Mouse (Mus musculus) intestine, embryonic 16.5 days (tissue): Measurements from ENCODE around the gene Gm14139. TPM values are rescaled to one million over a fixed set of nuclear protein-coding genes. Genes with fewer than 3 reads are reported as not detected.
"Not testable (repeated sequence)": the region's sequence is repeated elsewhere in the genome, so short reads cannot be mapped to it uniquely, and the experiment has no call there.

Source experiments
- ATAC-seq: fragments of 200-750 bp; cut with Nextera tagmentation; 2 replicates; pipeline ENCODE4 v1.8.0; 2017; ENCODE audit warnings: moderate TSS enrichment, moderate library complexity
- H3K27ac ChIP-seq: fragments of 300-500 bp; sonication (generic); 2 replicates; pipeline ENCODE4 v1.5.1; 2014; ENCODE audit warnings: mild to moderate bottlenecking, low read length
- H3K27me3 ChIP-seq: fragments of 300-500 bp; sonication (generic); replicated peaks from 2 replicates; pipeline ENCODE4 v1.6.1; 2014; ENCODE audit warnings: low read length, control low read depth, mixed read lengths; ENCODE audit not compliant: control insufficient read depth, insufficient read depth
- H3K36me3 ChIP-seq: fragments of 300-500 bp; sonication (generic); 2 replicates; pipeline ENCODE4 v1.6.1; 2014; ENCODE audit warnings: low read length, control low read depth; ENCODE audit not compliant: control insufficient read depth, insufficient read depth
- H3K4me1 ChIP-seq: fragments of 300-500 bp; sonication (generic); 2 replicates; pipeline ENCODE4 v1.6.1; 2014; ENCODE audit warnings: low read length, control low read depth, mixed read lengths; ENCODE audit not compliant: control insufficient read depth, insufficient read depth
- H3K4me2 ChIP-seq: fragments of 300-500 bp; sonication (generic); 2 replicates; pipeline ENCODE4 v1.6.1; 2014; ENCODE audit warnings: low read depth, low read length, control low read depth
- H3K4me3 ChIP-seq: fragments of 300-500 bp; sonication (generic); 2 replicates; pipeline ENCODE4 v1.5.1; 2014; ENCODE audit warnings: mild to moderate bottlenecking, low read length
- H3K9ac ChIP-seq: fragments of 300-500 bp; sonication (generic); 2 replicates; pipeline ENCODE4 v1.6.1; 2014; ENCODE audit warnings: low read depth, low read length
- H3K9me3 ChIP-seq: fragments of 300-500 bp; sonication (generic); 2 replicates; pipeline ENCODE4 v1.6.1; 2016; ENCODE audit warnings: low read length, control low read depth; ENCODE audit not compliant: control insufficient read depth
- WGBS: fragments of 180-500 bp; shearing (Covaris S2); extraction: QIAGEN DNeasy Blood & Tissue Kit; methylation state at CpG from one replicate; pipeline ENCODE4 v1.1.7; 2014; 5-methylcytosine and 5-hydroxymethylcytosine counted together
- polyA plus RNA-seq: library from polyadenylated mRNA; unstranded; fragments of >200 nt; fragmentation: Nextera tagmentation; extraction: Ambion mirVana; gene quantifications from 2 replicates; pipeline ENCODE4 v1.2.1, GENCODE M21; 2015

The Gm14139 gene
- not detected in 2 replicates for polyA plus RNA-seq

DNA sequence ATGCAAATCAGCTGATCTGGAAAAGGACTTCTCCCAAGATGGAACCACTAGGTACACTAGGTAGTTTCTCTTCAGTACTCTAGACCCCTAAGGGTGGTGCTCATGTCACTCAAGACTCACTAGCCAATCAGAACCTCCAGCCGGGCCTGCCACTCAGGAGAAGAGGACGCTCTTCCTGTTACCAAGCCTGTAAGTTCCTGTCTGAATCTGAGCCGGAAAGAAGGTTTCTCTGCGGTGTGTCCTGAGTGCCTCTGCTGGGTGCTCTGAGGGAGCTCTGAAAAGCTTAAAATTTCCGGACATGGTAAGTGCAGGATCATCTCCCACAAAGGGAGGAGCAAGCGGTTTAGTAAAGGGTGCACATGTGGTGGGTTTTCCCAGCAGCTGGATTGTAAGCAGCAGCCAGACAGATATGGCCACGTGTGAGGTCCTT is at the start of gene Gm14139:
Gene Gm14139 (plus strand): TSS at position 186 of the 430 bp plus-strand sequence.
- H3K27me3 ChIP-seq, H3K27ac ChIP-seq, H3K4me2 ChIP-seq, H3K4me3 ChIP-seq, ATAC-seq, H3K9me3 ChIP-seq, H3K4me1 ChIP-seq, H3K36me3 ChIP-seq, H3K9ac ChIP-seq: not testable (repeated sequence)
- WGBS: 81% methylated on average over 7 of the region's 7 CpGs

DNA sequence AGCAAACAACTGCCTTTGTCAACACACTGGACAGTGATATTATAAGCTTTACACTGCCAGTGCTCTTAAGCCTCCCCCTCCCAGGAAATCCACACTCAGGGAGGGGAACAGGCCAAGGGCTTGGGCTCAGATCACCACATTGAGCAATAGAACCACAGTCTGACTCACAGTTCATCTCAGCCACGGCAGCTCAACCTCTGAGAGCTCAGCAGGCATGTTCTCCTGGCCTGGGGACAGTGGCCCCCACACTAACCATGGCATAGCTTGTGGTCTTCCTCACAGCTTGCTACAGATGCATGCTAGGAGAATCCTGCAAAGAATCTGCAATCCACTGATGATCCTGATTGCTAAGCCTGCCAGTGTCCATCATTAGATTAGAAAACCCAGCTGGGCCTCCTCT is 49.6 kb upstream of the Gm14139 start:
- WGBS: 67% methylated on average over 1 of the region's 1 CpGs
- ATAC-seq, H3K27me3 ChIP-seq, H3K27ac ChIP-seq, H3K4me1 ChIP-seq, H3K4me3 ChIP-seq, H3K4me2 ChIP-seq, H3K36me3 ChIP-seq, H3K9ac ChIP-seq, H3K9me3 ChIP-seq: not testable (repeated sequence)

DNA sequence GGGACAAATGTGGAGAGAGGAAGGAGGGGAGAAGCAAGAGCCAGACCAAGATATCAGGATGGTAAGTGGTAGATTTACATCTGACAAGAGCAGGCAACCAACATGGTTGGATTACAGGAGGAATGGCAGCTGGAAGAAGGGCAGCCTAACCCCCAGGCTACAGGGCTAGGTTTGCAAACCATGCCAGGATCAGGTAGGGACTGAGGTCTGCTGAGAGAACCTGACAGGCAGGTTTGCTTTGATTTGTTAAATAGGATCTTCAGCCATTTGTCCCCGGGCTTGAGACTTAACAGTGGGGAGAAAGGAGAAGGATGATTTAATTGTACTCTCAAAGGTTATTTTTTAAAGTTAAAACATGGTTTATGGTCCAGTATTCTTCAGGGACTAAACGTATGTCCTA is 48.8 kb upstream of the Gm14139 start:
- Histone ChIP-seq H3K4me3 (no peak overlapping the region), H3K27me3 (no peaks in the 10 kb centered on the region), H3K36me3 (peaks cover 2% of the 10 kb centered on the region; the same call in 1 of the 2 replicates), H3K4me2 (no peak overlapping the region), H3K9ac (no peak overlapping the region), H3K27ac (no peak overlapping the region), H3K9me3 (no peaks in the 10 kb centered on the region), H3K4me1 (peaks cover 7% of the 10 kb centered on the region)
- WGBS: 71% methylated on average over 2 of the region's 2 CpGs
- no peak for ATAC-seq

DNA sequence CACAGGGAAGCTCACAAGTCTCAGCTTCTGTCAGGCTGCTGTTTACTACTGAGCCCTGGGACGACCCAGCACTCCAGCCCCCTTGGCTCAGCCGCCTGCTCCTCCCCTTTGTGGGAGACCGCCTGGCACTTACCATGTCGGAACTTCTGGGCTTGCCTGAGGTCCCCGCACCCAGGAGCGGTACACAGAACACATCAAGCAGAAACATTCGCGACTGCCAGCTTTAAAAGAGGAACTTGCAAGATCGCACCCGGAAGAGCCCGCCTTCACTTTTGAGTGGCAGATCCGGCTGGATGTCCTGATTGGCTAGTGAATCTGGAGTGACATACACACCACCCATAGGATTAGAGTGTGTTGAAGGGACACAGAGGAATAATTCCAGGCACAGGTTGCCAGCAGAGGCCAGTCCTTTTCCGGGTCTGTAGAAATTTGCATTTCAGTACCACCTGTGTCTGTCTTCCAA is 45.1 kb upstream of the Gm14139 start, which contains the start of gene Zfp120:
Gene Zfp120 (minus strand): TSS at position 274 of the 463 bp plus-strand sequence.
- Histone ChIP-seq H3K4me3 (peak within 1 kb of the TSS; percentile 66), H3K4me2 (peak within 1 kb of the TSS; percentile 67), H3K36me3 (0 out of 2 replicates have a peak, but pooled peaks cover 2% of the 10 kb centered on the region), H3K9ac (peak within 1 kb of the TSS; percentile 73), H3K27me3 (no peaks in the 10 kb centered on the region), H3K4me1 (peaks cover 7% of the 10 kb centered on the region), H3K9me3 (no peaks in the 10 kb centered on the region), H3K27ac (peak within 1 kb of the TSS; percentile 50; the same call in 1 of the 2 replicates)
- WGBS: under 1% methylated on average over 13 of the region's 13 CpGs
- peak; percentile 100 for ATAC-seq

DNA sequence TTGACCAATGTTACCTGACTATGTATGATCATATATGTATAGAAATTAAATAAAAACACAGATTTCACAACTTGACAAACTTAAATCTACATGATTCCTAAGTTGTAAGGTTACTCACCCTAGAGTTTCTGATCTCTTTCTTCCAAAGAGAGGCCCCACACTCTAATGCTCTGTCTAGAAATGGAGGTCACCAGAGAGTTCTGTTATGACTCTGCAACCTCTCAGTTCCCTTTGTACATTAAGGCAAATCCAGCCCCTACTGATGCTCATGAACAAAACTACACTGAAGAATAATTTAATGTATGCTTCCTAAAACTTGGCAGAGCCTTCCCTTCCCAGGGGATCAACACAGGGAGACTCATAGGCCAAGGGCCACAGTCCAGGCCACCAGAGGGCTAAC is 14.9 kb upstream of the Gm14139 start:
- Histone ChIP-seq H3K27ac (no peak overlapping the region), H3K4me3 (no peak overlapping the region), H3K9me3 (no peaks in the 10 kb centered on the region), H3K4me1 (no peaks in the 10 kb centered on the region), H3K27me3 (no peaks in the 10 kb centered on the region), H3K4me2 (no peak overlapping the region), H3K36me3 (no peaks in the 10 kb centered on the region), H3K9ac (no peak overlapping the region)
- ATAC-seq: no peak

DNA sequence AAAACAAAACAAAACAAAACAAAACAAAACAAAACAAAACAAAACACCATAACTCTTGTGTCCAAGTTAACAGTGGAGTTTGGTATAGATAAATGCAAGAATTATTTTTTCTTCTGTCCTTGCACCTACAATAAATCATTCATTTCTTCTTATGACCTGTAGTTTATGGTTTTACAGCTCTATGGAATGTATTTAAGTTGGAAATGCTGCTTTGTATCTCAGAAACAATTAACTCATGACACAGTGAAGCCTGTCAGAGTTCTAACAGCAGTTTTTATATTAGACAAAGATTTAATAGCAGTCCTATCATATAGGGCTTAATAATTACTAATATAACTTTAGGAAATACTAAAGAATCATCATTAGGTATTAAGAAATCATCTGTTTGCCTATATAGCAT is 7.7 kb upstream of the Gm14139 start:
- H3K9me3 ChIP-seq: no peaks in the 10 kb centered on the region
- H3K4me3 ChIP-seq: no peak overlapping the region
- no peak overlapping the region for H3K27ac ChIP-seq
- no peaks in the 10 kb centered on the region for H3K36me3 ChIP-seq
- H3K27me3 ChIP-seq: no peaks in the 10 kb centered on the region
- H3K4me1 ChIP-seq: no peaks in the 10 kb centered on the region
- H3K9ac ChIP-seq: no peak overlapping the region
- ATAC-seq: peak; percentile 91
- H3K4me2 ChIP-seq: no peak overlapping the region

DNA sequence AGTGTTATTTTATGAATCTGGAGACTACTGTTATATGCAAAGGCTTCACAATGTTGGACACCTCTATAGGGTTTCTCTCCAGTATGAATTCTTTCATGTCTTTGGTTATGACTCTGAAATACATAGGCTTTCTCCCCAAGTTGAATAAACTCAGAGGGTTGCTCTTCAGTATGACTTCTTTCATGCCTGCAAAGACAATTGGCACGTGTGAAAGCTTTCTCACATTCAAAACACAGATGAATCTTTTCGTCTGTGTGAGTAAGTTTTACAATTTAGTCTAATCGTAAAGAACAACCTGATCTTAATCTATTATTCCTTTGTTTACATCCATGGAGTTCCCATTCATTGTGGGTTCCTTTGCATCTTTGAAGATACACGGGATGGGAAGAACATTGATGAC is 2.0 kb upstream of the Gm14139 start, which contains the start of gene Gm10770:
Gene Gm10770 (minus strand): TSS at position 101 of the 400 bp plus-strand sequence.
- H3K36me3 ChIP-seq, H3K4me1 ChIP-seq, H3K27ac ChIP-seq, ATAC-seq, H3K4me2 ChIP-seq, H3K27me3 ChIP-seq, H3K9ac ChIP-seq, H3K9me3 ChIP-seq, H3K4me3 ChIP-seq: not testable (repeated sequence)
- WGBS: 69% methylated on average over 4 of the region's 4 CpGs

DNA sequence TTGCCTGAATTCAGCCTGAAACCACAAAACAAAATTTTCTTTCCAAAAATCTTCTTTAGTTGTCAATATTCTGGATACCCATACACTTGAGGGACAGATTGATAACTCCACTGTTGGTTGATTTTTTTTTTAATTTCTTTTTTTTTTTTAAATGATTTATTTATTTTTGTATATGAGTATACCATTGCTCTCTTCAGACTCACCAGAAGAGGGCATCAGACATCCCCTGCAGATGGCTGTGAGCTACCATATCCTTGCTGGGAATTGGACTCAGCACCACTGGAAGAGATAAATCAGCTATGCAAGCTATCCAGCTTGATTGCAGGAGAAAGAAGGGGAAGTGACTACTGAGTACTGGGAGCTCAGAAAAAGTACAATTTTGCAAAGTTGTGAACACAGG is 509 bp upstream of the Gm14139 start:
- not testable (repeated sequence) for H3K4me1 ChIP-seq, H3K9ac ChIP-seq, H3K4me3 ChIP-seq, H3K36me3 ChIP-seq, H3K27me3 ChIP-seq, H3K27ac ChIP-seq, H3K9me3 ChIP-seq, H3K4me2 ChIP-seq, ATAC-seq

DNA sequence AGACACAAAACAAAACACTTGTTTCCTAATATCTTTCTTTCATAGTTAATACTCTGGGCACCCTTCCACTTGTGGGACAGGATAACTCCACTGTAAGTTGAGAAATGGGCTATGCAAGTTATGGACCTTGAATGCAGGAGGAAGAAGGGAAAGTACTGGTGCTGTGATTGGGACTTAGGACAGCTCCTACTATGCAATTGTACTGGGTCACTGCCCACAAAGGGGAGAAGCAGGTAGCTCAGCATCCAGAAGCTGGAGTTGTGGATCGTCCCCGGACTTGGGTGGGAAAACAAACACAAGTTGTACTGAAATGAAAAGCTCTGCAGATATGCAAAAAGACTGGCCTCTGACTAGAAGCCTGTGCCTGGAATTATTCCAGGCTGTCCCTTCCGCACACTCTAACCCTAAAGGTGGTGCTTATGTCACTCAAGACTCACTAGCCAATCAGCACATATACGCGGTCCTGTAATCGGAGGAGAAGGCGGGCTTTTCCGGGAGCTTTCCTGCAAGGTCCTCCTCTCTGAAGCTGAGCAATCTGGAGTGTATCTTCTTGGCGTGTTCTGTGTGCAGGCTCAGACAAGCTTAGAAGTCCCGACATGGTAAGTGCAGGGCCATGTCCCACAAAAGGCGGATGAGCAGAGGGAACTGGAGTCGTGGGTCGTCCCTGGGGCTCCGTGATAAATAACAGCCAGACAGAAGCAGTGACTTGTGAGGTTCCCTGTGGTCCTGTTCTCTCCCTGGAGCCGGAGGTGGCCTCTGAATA is 36.2 kb downstream of the Gm14139 start, which contains the start of gene Zfp937:
Gene Zfp937 (plus strand): TSS at position 474 of the 763 bp plus-strand sequence.
- Histone ChIP-seq H3K9ac (peak within 1 kb of the TSS; percentile 56), H3K4me3 (peak within 1 kb of the TSS; percentile 48), H3K4me2 (peak within 1 kb of the TSS; percentile 49)
- not testable (repeated sequence) for H3K36me3 ChIP-seq, H3K27ac ChIP-seq, H3K27me3 ChIP-seq, H3K9me3 ChIP-seq, H3K4me1 ChIP-seq
- 2% methylated on average over 15 of the region's 15 CpGs for WGBS
- ATAC-seq: peak; percentile 100
